Mouse (Mus musculus) kidney, postnatal 14 days (tissue): Measurements from ENCODE around the gene Mavs.

Source experiments
- DNase-seq: peaks from one replicate; pipeline ENCODE4 v3.0.0; 2022; ENCODE audit warnings: mixed read lengths

Gene Mavs

DNA sequence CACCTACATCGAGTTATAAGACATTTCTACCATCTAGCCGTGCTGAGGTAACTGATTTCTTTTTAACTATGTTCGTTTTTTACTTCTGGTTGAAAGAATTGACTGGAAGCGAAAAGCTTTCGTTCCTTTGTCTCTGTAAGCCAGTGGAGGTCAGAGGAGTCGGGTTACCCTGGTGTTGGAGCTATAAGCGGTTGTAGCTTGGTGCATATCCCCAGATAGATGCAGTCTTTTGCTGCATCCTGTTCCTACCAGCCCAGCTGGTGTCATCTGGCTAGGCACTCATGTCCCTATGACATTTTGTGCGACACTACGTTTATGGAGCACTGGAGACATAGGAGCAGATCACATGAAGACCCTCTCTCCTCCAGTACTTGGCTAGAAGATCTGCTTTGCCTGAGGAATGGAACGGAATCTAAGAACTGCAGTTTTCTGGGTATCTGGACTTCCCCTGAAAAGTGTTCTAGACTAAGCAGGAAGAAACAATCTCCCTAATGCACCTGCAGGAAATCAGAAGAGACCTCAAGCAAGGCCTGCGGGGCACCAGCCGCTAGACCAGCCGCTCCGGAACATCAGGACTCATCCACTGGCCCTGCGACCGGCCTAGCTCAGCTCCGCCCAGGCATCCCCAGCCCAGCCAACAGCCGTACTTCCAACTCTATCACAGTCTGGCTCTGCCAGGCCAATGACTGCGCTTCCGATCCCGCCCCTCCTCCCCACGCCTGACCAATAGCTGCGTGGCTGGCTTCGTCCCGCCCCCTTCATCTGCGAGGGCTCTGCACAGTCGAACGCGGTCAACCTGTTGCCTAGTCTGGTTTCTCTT lies at the start of gene Mavs:
Mavs (plus strand) TSS at position 757 of the 820 bp plus-strand sequence.
- peak; percentile 98 for DNase-seq

- DNase-seq, result no peak
Observed at GRCm38 (mm10) chr2:131186343-131186742, 47.5 kb upstream of the Mavs start.

- peak; percentile 91 for DNase-seq
Observed at GRCm38 (mm10) chr2:131186771-131187601, 46.9 kb upstream of the Mavs start, which contains the start of the genes Cdc25b and Spef1. Gene Cdc25b, plus strand, starts transcription at chr2:131186949. Gene Spef1, minus strand, starts transcription at chr2:131187282.

- no peak for DNase-seq
Observed at GRCm38 (mm10) chr2:131187602-131187922, 46.3 kb upstream of the Mavs start.

- no peak for DNase-seq
Observed at GRCm38 (mm10) chr2:131188311-131188710, 45.6 kb upstream of the Mavs start.

DNA sequence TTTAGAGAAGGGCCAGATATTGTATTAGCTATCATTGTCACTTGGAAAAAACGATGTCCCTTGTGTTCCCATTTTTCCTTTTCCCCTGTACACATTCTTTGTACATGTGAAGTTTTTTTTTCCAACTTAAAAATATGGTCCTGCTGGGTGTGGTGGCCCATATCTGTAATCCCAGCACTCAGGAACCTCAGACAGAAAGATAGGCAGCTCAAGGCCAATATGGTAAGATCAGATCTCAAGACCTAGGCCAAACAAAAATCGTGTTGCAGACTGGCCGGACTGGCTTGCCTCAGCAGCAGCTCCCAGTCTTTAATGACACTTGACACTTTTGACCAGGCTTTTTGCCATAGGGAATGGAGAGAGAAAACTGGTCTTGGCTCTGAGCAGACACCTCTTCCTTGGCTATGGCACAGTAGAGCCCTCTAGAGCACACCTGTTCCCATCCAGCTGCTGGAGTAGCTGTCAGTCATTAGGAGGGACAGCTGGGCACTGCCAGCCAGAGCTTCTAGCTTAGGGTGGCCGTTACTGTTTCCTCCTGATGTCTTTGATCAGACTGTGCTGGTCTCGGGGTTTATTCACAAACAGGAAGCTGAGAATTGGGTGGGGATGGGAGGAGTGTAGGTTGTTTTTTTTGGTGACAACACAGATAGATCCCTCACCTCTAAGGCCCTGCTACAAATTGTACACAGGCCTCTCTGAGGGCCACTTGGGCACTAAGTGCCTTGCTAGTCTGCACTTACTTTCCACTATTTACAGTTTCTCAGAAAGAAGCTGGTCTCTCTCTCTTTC lies 44.1 kb upstream of the Mavs start:
- no peak for DNase-seq

GRCm38 (mm10) chr2:131190344-131191004 lies 43.4 kb upstream of the Mavs start:
- peak; percentile 66 for DNase-seq

DNA sequence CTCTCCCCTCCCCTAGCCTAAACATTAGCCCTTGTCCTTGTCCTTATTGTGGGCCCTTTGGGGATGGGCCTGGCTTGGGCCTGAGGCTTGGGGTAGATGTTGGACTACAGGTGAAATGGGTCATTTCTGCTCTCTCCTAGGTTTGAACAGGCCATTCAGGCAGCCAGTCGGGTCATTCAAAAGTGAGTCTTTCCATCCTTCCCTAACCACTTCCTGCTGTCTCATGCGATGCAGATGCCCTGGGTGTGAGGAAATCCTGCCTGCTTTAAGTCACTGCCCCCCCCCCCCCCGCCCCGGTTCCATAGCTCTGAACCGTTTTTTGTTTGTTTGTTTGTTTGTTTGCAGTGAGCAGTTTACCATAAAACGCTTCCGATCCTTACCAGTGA lies 42.9 kb upstream of the Mavs start:
- no peak for DNase-seq

- no peak for DNase-seq
Observed at GRCm38 (mm10) chr2:131196606-131197316, 37.1 kb upstream of the Mavs start.

DNA sequence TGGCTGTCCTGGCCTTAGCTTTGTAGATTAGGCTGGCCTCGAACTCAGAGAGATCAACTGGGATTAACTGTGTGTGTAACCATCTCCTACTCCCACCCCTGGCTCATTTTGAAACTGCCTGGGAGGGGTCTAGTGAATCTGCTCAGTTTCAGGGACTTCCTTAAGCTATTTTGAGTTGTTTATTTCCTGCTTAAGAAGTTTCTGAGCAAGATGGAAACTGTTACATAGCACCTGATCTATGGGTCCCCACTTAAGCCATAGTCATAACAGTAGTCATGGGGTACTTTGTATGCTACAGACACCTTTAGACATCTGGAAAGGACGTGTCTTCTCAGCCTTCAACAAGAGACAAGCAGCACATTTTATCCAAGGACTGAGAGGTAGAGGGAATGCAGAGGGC lies 33.2 kb upstream of the Mavs start:
- no peak for DNase-seq

DNA sequence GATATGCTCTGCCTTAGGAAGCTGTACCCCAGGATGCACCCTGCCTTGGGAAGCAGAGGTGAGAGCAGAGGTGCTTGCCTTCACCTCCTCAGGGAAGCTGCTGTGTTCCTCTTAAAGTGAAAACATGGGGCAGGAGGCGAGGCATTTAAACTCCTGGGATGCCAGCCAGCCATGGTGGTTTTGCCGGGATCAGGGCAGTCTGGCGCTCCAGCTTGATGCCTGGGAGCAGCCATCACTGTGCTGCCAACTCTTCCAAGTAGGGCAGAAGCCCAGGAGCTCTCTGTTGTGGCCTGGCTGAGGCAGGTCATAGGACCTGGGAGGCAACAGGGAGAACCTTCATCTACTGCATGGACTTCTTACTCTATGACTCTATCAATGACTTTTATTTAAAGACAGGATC lies 32.6 kb upstream of the Mavs start:
- DNase-seq, result no peak

GRCm38 (mm10) chr2:131203816-131204409 lies 29.9 kb upstream of the Mavs start:
- no peak for DNase-seq

DNA sequence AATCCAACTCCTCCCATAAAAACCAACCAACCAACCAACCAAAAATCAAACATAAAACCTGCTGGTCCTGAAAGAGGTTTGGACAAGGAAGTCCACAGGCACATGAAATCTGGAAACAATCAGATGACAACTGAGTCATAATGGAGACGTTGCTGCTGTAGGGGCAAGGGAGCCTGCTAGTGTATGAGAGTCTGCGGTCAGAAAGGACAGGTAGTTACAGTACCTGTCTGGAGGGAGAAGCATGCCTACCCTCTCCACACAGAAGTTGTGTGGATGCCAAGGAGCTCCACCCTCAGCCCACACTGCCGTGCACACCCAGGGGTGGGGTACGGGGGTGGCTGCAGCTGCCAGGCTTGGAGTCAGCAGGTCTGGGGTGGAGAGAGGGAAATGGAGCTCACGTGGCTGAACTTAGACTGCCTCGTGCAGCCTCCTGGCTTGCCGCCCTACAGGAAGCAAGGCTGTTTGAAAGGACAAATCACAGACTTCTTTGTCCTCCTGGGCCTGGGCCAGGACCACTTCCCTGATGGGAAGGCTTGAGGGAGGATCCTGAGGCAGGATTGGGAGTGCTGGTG lies 29.4 kb upstream of the Mavs start:
- peak; percentile 95 for DNase-seq

DNA sequence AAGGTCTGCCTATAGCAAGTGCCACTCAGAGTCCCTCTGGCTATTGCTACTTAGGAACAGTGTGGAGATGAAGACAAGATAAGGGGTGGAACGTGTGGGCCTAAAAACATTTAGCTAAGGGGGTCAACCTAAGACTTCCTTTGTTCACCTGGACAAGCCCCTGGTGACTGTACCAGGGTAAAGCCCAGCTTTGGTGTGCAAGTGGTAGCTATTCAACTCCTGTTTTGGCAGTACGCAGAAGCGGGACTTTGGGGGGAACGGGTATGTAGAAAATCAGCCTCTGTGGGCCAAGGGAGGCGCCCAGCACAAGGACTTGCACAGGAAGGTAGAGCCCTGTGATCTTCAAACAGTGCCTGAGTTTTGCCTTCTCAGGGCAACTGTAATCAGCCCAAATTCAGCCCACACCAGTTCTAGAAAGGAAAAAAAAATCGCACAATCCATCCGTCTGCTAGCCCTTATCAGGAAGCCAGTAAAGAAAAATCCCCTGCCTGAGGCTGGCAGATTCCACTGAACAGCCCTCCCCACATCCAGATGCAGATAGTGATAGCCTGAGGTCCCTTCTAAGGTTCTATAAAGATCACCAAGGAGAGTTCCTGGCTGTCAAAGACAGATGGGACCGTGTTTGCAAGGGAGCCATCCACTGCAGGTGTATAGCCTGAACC lies 28.2 kb upstream of the Mavs start:
- no peak for DNase-seq

- no peak for DNase-seq
Observed at GRCm38 (mm10) chr2:131206778-131207177, 27.1 kb upstream of the Mavs start, which contains the start of gene Ap5s1. Gene Ap5s1, plus strand, starts transcription at chr2:131207078.

DNA sequence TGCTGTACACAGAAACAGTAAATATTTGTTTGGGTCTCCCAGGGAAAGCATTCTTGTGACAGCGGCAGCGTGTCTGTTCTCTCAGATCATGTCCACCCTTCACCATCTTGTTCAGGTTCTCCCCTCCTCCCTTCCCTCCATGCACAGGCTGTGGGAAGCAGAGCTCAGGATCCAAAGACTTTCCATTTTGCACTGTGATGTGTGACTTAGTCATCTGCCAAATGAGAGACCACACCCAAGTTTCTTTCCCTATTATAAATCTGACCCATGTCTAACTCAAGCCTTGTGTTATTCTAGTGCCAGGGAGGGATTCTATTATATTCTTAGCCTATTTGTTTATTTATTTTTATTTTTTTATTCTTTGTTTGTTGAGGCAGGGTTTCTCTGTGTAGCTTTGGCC lies 25.5 kb upstream of the Mavs start:
- DNase-seq, result no peak

DNA sequence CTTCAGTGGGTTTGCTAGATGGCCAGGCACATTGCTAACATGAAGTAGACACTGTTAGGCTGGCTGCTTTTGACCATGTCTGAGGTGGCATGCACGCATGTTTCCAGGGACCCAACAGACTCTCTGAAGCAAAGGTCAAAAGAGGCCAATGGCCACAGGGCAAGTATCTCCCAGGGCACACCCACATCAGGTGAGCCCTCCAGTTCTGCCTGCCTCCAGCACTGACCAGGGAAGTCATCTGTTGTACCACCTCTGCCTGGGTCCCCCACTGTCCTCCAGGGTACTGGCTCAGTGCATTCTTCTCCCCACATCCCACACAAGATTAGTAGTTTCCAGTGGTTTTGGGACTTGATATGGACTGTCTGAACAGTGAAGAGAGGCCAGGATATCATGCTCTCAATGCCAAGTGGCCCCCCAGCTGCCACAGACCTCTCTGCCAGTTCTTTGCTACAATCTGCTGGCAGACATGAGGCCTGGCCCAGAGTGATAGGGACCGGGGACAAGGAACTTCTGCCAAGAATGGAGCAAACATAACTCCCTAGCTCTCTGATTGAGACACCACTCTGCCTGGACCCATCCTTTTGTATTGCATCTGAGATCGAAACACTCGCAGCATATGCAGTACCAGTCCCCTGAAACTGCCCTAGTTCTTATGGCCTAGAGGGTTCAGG lies 24.6 kb upstream of the Mavs start:
- DNase-seq, result peak; percentile 21

DNA sequence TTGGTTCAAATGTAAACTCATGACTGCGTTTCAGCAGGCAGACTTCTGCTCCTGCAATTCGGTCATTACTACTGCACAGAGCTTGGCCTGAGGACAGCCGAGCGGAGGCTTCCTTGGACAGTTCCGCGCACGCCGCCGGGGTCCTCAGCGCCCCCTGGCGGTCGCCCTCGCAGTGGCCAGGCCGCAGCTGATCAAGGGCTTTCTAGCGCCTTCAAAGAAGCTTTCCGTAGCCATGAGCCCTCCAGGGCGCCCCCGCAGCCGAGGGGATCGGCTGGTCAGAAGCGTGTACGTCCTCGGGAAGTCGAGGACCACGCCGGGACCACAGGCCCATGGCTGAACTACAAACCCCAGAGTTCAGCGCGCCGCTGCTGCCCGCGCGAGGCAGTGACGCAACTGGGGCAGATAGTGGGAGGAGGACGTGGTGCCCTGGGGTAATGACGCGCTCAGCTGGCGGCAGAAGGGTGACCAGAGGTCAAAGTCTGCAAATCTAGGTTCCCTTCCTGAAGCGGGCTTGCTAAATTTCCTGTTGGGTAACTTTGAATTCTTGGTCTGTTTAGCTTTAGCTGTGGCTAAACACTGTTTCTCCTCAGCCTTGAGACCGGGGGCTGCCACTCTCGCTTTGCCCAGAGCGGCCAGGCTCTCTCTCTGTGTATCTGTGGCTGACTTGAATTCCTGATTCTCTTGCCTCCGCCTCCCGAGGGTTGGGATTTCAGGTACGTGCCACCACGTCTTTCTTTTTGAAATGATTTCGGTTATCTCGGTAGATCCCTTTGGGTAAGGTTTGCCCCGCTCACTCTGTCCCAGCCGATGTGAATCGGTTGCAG lies 23.7 kb upstream of the Mavs start:
- DNase-seq, result peak; percentile 98

DNA sequence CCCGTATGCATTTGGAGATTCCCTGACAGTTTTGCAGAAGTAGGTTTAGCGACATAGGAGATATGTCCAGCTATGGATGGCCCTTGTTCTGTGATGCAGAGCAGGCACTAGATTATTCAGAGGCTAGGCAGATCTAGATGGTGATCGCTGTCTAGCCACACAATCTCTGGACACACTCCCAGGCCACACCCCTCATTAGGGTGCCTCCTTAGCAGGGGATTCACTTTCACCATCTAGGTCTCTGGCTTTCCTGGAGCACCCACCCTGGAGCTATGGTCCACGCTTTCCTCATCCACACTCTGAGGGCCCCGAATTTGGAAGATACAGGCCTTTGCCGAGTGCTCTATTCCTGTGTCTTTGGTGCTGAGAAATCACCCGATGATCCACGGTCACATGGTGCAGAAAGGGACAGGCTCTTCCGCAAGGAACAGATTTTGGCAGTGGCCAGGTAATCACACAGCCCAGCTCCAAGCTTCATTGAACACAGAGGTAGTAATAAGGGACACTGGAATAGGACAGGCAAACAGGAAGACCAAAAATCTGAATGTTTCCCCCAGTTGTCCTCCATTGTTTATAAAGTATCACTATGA lies 22.7 kb upstream of the Mavs start:
- DNase-seq, result peak; percentile 34
